Mouse (Mus musculus) lung, postnatal 36 days (tissue): Measurements from ENCODE around the gene Actr3.

Experiments
- DNase-seq: peaks from one replicate; pipeline ENCODE4 v3.0.0; 2022; ENCODE audit warnings: mixed read lengths

The Actr3 gene

GRCm38 (mm10) chr1:125350843-125351242 lies 84.7 kb downstream of the Actr3 start:
- DNase-seq = no peak

GRCm38 (mm10) chr1:125345854-125346253 lies 89.7 kb downstream of the Actr3 start:
- no peak for DNase-seq

GRCm38 (mm10) chr1:125345448-125345847 lies 90.1 kb downstream of the Actr3 start:
- no peak for DNase-seq

GRCm38 (mm10) chr1:125343105-125343504 lies 92.4 kb downstream of the Actr3 start:
- DNase-seq = no peak
